Mouse (Mus musculus): ENCODE results near the gene Tob2. TPM values are rescaled to one million over a fixed set of nuclear protein-coding genes. Genes with fewer than 3 reads are reported as not detected.

The Tob2 gene
- total RNA-seq, 1 experiment from 2014 or later, result 44.3 TPM

DNA sequence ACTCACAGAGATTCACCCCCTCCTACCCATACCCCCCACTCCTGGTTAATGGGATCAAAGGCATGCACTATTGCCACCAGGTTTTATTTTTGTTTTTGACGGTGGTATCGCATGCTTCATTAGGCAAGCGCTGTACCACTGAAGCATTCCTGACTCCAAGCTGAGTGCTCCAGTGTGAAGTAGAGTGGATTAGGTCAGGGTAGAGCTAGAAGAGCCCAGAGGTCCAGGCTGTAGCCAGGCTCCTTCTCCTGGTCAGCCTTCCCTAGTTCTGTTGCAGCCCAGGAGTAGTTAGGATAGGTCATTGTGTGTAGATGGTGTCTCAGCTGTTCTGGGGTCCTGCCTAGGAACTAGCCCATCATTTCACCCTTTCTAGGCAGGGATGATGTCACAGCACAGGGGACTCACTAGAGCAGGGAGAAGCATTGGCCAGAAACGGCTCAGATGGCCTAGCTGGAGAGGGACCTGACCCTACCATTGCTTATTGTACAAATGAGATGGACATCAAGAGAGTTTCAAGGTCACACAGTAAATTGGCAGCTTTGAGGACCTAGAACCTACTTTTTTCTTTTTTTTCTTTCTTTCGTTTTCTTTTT is 13.5 kb downstream of the Tob2 start:
- no peak for ATAC-seq (ENCODE audit: extremely low read depth, insufficient number of reproducible peaks, low FRiP score, poor library complexity, severe bottlenecking)

DNA sequence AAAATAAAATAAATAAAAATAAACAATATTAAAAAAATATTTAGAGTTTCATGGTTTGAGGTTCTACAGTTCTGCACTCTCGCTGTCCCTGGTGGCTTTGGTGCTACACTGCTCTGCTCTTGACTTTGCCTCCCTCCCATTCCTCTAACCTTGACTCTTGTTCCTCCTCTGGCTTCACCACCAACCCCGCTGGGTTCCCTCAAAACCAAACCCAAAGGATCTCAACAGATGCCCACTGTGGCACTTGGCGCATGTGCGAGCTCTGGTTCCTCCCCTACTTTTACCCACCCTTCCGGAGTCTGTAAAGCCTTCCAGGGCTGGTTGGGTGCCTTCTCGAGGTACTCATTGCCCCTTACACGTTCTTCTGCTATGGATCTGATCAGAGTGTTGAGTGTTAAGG is 16.3 kb downstream of the Tob2 start:
- no peak for ATAC-seq (ENCODE audit: extremely low read depth, insufficient number of reproducible peaks, low FRiP score, poor library complexity, severe bottlenecking)

DNA sequence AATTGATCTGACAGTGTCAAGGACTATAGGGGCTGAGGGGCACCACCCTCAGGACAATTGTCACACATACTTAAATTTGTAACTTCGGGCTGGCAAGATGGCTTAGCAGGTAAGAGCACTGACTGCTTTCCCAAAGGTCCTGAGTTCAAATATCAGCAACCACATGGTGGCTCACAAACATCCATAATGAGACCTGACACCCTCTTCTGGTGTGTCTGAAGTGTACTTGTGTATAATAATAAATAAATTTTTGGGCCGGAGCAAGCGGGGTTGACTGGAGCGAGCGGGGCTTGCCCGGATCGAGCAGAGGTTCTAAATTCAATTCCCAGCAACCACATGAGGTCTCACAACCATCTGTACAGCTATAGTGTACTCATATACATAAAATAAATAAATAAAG is 18.3 kb downstream of the Tob2 start:
- no peak for ATAC-seq (ENCODE audit: extremely low read depth, insufficient number of reproducible peaks, low FRiP score, poor library complexity, severe bottlenecking)

DNA sequence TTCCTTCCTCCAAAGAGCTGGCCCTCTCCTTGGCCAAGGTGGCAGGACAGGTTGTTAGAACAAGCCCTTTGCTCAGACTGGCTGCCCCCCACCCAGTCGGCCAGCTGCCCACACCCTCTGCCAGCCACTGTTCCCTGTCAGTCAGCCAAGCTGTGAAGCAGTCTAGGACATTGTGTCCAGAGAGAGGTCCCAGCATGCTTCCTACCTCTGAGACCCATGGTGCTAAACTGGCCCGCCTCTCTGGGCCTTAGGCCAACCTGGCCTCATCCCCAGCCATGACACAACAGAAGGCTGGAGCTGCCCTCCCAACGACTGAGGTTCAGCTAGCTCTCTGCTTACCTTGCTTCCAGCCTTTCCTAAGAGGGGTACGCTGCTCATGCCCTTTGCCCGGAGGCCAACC is 19.0 kb downstream of the Tob2 start:
- no peak for ATAC-seq (ENCODE audit: extremely low read depth, insufficient number of reproducible peaks, low FRiP score, poor library complexity, severe bottlenecking)

DNA sequence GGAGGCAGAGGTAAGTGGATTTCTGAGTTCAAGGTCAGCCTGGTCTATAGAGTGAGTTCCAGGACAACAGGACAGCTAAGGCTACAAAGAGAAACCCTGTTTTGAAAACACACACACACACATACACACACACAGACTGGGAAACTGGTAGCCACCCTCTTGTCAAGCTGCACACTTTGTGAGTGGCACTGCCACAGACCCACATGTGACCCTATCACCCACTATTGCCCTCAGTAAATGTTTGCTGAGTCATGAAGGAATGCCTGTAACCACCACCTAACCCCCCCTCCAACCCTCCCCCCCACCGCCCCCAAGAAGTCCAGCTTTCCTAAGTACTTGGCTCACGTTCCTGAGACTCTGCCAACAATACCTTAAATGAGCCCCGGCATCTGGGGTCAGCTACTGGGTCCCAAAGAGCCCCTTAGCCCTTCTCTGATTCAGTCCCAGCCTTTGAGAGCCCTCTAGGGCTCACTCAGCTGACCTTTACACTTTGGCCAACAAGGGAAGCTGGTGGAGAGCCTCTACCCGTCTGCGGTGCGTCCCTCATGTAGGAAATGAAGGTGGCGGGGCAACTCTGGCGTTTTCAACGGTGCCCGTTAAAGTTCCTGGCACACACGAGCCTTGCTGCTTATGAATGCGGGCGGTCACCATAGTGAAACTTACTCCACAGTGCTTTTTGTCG is 19.9 kb downstream of the Tob2 start:
- no peak for ATAC-seq (ENCODE audit: extremely low read depth, insufficient number of reproducible peaks, low FRiP score, poor library complexity, severe bottlenecking)

DNA sequence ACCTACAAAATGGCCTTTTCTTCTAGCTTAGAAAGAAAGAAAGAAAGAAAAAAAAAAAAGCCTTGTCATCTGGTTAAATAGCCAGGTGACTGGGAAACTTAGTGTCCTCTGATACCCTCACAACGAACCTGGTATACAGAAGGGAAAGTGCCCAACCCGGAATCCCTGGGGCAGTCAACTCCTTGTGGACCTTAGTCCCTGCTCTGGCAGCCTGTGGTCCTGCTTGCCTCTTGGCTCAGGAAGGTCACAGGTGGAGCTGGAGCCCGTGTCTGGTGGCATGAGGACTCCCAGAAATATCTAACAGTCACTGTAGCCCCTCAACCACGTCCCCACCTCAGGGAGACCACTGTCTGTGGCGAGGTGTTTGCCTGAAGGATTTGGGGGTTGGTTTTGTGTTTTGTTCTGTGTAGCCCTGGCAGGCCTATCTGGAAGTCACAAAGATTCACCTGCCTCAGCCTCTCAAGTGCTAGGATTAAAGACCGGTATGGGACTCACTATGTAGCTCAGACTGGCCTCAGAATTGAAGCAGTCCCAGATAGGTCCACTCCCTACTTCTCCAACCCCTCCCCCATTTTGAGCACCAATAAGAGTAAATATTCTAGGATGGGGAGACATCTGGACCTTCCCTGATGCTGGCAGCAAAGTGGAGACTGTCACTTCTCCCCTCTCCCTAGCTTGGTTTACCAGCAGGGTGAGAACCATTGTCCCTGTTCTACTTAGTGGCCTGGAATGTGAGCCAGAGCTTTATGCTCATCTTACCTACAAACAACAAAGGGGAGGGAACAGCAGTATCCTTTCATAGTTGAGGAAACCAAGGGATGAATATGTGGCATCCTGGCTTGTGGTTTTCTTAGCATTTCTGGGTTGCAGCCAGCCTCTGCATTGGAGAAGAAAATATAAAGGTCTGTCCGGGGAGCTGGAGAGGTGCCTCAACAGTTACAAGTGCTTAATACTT is 21.4 kb downstream of the Tob2 start:
- ATAC-seq (ENCODE audit: extremely low read depth, insufficient number of reproducible peaks, low FRiP score, poor library complexity, severe bottlenecking), result no peak

DNA sequence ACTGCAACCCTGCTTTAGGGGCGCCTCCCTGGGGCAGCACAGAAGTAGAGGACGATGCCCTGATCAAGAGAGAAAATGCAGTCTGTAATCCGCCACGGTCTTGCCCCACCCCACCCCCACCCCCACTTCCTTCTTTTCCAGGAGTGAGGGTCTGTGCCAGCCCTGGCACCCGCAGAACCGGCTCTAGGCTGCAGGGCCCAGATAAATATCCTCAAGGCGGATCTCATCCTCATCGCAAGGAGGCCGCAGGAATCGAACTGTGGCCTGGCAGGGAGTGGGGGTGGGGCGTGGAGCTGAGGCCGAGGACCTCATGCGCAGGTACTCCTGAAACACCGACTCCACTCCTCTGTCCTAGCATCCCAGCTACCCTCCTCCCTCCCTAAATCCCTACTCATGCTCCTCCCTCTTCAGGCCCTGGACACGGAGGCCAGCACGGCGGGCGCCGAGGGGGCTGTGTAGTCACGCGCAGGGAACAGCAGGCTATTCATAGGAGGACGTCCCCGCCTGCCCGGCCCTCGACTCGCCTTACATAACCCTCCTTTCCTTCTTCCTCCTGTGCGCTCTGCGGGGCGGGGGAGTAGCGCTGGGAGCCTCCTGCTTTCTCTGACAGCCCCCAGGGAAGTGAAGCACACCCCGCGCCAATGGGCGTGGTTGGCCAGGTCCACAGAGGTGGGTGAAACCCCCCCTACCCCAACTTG is 22.3 kb downstream of the Tob2 start:
- peak; percentile 23; the same call in 1 of the 2 replicates for ATAC-seq (ENCODE audit: extremely low read depth, insufficient number of reproducible peaks, low FRiP score, poor library complexity, severe bottlenecking)

DNA sequence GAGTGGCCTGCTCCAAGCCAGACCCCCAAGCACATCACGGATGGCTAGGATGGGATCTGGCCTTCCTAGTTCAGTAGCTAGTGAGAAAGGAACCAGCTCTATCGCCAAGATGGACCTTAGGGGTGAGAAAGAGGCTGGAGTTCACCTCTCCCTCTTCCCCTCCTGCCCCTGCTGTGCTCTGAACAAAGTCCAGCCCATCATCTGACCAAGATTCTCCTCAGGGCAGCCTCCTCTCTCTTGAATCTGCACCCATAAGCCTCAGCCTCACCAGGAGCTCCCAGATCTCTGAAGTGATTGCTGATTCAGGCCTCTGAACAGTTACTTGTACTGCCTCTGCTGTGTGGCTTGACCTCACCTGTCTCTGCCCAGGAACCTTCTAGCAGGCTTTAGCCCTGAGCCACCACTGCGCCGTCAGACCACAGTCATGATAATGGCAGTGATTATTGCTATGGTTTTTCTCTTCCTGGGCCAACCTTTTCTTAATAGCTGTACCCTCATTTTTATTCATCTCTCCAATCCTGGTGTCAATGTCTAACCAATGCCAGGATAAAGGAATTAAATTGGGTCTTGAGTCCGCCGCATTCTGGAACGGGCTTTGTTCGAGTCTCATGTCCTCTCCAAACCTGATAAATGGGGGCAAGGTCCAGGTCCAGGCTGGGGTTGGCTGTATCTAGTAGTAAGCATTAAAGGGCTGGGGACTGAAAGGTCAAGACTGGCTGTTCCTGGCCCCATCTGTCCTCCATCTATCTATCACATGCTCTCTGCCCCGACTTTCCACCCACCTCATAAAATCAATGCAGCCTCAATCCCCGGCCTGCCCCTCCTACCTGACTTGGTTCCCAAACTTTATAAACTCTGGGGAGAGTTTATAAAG is 23.4 kb downstream of the Tob2 start:
- ATAC-seq (ENCODE audit: extremely low read depth, insufficient number of reproducible peaks, low FRiP score, poor library complexity, severe bottlenecking), result no peak

DNA sequence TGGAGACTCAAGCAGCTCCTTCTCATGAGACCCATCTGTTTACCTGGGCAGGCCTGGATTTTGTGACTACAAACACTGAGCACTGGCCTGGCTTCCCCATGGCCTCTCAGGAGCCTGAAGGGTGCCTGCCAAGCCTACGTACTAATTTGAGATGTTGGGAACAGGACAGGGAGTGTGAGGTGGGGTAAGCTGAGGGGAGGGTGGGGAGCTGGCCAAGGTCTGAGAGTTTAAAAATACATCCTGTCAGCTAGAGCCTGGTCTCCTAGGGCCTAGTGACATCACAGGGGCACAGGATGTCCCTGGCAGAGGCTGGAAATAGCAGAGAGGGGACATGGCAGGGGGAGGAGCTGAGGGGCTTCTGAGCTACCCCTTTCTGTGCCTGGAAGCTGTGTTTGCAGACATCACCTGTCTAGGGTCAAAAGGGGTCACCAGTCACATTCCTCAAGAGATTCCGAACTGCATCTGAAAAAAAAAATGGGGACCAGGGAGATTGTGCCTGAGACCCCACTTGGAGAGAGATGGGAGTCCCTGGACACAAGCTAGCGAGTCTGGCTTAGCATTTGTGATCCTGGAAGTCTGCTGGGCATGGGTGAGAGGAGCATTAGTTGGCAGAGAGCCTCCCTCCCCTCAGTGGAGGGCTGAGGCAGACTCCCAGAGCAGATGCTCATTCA is 24.3 kb downstream of the Tob2 start:
- ATAC-seq (ENCODE audit: extremely low read depth, insufficient number of reproducible peaks, low FRiP score, poor library complexity, severe bottlenecking), result no peak

DNA sequence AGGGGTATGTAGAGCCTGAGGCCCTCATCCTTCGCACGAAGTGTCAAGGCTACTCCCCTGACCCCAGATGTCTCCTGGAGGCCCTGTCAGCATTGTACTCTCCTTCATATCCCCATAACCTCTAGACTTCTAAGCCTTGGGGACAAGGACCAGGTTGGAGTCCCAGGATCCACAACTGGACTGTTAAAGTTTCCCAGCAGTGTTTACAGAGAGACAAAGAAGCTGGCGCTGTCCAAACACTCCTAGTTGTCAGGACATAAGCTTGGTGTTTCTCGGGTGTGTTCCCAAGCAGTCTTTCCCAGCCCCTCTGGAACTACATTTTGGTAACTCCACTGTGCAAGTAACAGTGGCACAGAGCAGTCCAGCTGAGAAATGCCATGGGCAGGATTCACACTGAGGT is 25.1 kb downstream of the Tob2 start:
- ATAC-seq (ENCODE audit: extremely low read depth, insufficient number of reproducible peaks, low FRiP score, poor library complexity, severe bottlenecking), result no peak

DNA sequence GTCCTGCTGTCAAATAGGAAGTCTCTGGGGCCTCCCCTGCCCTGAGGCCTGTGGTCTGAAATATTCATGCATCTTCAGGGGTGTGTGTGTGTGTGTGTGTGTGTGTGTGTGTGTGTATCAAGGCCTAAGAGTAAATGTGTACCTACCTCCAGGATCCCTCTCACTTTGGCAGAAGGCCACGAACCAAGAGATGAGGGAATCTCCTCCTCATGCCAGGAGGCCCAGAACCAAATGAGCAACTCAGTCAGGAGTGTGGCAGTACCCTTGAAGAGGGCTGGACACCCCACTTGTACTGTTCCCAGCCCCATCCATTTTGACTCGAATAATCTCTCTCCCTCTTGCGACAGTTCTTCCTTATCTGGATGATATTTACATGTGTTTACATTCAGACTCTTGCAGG is 26.4 kb downstream of the Tob2 start:
- ATAC-seq (ENCODE audit: extremely low read depth, insufficient number of reproducible peaks, low FRiP score, poor library complexity, severe bottlenecking), result no peak

DNA sequence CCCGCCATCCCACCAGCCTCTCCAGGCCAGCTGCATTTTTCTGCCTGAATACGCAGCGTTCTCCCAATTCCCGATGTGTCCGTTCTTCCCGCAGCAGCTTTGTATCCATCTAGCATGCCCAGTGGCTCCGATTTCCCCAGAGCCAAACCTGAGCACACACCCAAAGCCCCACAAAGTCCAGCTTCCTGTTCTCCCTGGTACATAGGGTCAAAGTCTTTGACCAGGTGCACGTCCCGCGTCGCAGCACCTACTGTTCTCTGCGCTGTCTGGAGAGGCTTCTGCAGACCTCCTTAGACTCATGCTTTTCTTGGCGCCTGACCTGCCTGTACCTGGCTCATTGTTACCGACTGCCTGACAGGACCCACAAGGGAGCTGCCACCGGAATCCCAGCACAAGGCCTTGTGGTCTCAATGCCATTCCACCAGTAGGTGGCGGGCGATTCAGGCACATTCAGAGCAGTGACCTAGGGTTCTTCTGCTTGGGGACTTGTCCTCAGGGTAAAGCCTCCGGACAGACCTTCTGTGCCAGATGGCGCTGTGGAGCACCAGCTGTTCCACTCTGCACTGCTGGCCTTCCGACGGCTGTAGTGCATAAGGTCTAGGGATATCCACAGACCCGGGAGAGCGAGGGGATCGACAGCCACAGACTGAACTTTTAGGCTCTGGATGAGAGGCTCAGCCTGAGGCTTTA is 27.3 kb downstream of the Tob2 start:
- ATAC-seq (ENCODE audit: extremely low read depth, insufficient number of reproducible peaks, low FRiP score, poor library complexity, severe bottlenecking), result peak; percentile 94

DNA sequence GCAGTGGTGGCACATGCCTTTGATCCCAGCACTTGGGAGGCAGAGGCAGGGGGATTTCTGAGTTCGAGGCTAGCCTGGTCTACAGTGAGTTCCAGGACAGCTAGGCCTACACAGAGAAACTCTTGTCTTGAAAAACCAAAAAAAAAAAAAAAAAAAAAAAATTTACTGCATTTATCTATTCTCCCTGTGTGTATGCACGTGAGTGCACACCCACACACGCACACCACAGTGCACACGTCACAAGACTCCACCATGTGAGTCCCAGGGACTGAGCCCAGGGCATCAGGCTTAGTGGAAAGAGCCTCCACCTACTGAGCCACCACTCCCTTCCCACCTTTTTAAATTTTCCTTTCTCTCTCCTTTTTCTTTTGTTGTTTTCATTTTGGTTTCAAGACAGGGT is 28.1 kb downstream of the Tob2 start:
- ATAC-seq (ENCODE audit: extremely low read depth, insufficient number of reproducible peaks, low FRiP score, poor library complexity, severe bottlenecking), result no peak

DNA sequence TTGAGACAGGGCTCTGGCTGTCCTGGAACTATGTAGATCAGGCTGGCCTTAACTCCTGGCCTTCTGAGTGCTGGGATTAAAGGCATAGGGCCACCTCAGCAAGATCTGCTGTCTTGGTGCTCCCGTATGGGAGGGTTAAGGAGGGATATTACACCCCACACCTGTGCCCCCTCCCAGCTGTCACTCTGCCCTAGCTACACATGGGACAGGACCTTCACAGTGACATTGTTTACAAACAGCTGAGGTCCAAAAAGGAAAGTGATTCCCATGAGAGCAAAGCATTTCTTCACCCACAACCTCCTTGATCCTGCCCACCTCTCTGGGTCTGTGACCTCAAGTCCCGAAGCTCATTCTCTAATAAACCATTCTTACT is 29.4 kb downstream of the Tob2 start:
- no peak for ATAC-seq (ENCODE audit: extremely low read depth, insufficient number of reproducible peaks, low FRiP score, poor library complexity, severe bottlenecking)

DNA sequence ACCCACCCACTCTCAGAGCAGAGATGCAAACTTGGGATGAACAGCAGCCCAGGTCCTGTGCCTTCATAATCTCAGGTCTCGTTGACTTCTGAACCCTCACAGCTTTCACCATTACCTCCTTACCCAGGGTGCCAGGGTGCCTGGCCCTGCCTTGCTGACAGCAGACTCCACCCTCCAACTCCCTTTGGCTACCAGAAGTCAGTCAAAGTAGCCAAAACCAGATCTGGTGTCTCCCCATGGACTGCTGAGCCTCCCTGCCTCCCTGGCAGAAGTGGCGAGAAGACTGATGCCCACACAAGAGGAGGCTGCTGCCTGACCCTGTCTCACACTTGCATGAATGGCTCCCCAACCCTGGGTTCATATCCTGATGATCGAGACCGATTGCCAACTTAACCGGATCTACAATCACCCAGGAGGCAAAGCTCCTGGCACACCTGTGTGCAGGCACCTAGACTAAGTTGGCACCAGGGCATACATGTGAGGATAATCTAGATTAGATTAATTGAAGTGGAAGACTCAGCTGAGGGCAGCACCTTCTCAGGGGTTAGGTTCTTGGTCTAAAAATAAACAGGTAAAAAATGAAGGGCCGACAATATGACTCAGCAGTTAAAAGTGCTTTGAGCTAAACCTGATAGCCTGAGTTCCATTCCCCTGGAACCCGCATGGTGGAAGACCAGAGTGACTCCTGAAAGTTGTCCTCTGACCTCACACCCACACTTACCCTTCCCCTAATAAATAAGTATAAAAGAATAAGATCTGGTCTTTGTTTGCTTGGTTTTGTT is 30.0 kb downstream of the Tob2 start:
- no peak for ATAC-seq (ENCODE audit: extremely low read depth, insufficient number of reproducible peaks, low FRiP score, poor library complexity, severe bottlenecking)

DNA sequence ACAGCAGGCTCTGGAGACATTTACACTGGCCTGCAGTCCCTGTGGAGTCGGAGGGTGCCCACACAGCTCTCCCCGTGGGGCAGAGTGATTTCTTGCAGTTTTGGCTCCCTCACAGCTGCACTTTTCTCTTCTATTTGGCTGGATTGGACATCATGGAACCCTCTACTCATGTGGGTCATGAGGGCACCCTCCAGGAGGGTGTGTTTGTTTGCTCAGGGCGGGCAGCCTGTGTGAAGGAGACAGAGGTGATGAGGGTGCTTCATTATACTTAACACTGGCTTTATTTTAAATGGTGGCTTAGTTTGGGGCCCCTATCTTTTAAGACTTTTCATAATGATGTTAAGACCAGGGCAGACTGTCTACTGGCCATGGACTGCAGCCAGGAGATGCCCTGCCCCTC is 33.8 kb downstream of the Tob2 start:
- ATAC-seq (ENCODE audit: extremely low read depth, insufficient number of reproducible peaks, low FRiP score, poor library complexity, severe bottlenecking), result no peak

DNA sequence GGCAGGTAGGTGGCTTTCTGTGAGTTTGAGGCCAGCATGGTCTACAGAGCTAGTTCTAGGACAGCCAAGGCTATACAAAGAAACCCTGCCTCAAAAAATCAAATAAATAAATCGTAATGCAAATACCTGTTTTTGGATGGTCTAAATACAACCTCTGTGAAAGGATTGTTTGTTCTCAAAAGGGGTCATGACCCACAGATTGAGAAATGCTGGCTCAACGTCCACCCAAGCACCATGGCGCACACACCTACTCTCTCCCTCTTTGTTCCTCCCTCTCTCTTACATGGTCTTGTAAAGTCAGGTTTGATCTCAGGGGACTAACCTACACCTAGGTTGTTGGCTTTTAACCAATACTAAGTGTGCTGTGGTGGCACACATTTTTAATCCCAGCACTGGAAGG is 36.0 kb downstream of the Tob2 start:
- no peak for ATAC-seq (ENCODE audit: extremely low read depth, insufficient number of reproducible peaks, low FRiP score, poor library complexity, severe bottlenecking)
